Mouse (Mus musculus) embryonic fibroblast, embryonic 13.5 days (primary cell): Measurements from ENCODE around the gene Alb. TPM values are rescaled to one million over a fixed set of nuclear protein-coding genes. Genes with fewer than 3 reads are reported as not detected.

Experiments used
- H3K27ac ChIP-seq: 2 replicates; pipeline ENCODE4 v1.5.1; 2012; ENCODE audit warnings: low read length, control low read depth, inconsistent platforms; ENCODE audit not compliant: insufficient read depth
- H3K4me1 ChIP-seq: 2 replicates; pipeline ENCODE4 v1.6.1; 2011; ENCODE audit warnings: low read length; ENCODE audit not compliant: control insufficient read depth, insufficient read depth
- H3K4me3 ChIP-seq: 2 replicates; pipeline ENCODE4 v1.5.1; 2011; ENCODE audit warnings: mild to moderate bottlenecking, control low read depth, low read length; ENCODE audit not compliant: insufficient read depth
- CTCF ChIP-seq: IDR thresholded peaks from 2 replicates; pipeline ENCODE4 v1.5.1; 2011; ENCODE audit warnings: mild to moderate bottlenecking, control low read depth, low read length, moderate library complexity, borderline replicate concordance; ENCODE audit not compliant: insufficient read depth
- POLR2A ChIP-seq: IDR thresholded peaks from 2 replicates; pipeline ENCODE4 v1.6.1; 2011; ENCODE audit warnings: low read depth, mild to moderate bottlenecking, control low read depth, low read length, moderate library complexity
- polyA plus RNA-seq: library from polyadenylated mRNA; stranded (reverse); fragments of >200 nt; gene quantifications from 2 replicates; pipeline ENCODE4 v1.2.4, GENCODE M21; 2011; ENCODE audit warnings: low read depth; ENCODE audit not compliant: missing spikeins, insufficient read length

The Alb gene
- polyA plus RNA-seq, 1 experiment, result not detected

DNA sequence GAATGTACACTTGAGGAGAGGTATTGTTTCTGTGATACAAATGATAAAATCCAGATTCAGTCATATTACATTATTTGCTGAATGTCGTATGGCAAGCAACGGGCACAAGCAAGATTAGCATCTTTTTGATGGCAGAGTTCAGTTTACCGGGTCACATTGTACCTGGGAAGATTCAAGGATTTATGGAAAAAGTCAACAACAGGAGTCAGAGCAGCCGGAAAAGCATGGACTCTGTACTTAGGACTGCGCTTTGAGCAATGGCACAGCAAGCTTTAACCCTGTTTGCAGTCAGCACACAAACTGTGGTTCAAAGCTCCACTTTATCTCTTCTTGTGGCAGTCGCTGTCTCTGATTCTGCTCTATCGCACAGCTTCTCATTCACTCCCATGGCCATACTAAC is 24.9 kb downstream of the Alb start:
- no peak overlapping the region for H3K27ac ChIP-seq
- no peak for TF ChIP-seq POLR2A
- no peak for TF ChIP-seq CTCF
- H3K4me3 ChIP-seq, result no peak overlapping the region
- no peaks in the 10 kb centered on the region for H3K4me1 ChIP-seq

DNA sequence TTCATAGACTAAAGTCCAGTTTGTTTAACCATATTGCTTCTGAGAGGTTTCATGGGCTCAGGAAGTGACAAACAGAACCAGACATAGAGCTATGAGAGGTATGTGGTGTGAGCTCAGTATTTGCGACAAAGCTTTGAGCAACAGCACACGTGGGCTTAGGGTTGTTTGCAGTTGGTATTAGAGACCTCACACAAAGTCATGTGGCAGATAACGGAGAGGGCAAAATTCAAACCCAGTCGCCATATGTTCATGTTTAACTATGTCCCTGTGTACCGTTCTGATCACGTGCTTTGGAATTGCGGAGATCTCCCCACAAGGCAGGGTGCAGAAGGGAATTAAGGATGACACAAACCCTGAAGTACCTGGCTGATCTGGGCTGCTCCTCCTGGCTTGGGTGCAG is 27.6 kb downstream of the Alb start:
- TF ChIP-seq POLR2A (no peak), CTCF (no peak)
- Histone ChIP-seq H3K27ac (no peak overlapping the region), H3K4me3 (no peak overlapping the region), H3K4me1 (no peaks in the 10 kb centered on the region)

DNA sequence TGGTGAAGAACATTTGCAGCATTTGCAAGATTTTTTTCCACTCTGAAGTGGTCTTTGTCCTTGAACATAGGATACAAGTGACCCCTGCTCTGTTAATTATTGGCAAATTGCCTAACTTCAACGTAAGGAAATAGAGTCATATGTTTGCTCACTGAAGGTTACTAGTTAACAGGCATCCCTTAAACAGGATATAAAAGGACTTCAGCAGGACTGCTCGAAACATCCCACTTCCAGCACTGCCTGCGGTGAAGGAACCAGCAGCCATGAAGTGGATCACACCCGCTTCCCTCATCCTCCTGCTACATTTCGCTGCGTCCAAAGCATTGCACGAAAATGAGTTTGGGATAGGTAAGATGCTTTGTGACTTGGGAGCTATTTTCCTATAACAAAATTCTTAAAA is 29.8 kb downstream of the Alb start, which contains the start of gene Afp:
Gene Afp (plus strand): TSS at position 220 of the 400 bp plus-strand sequence.
- no peaks in the 10 kb centered on the region for H3K4me1 ChIP-seq
- no peak for TF ChIP-seq POLR2A
- no peak for TF ChIP-seq CTCF
- H3K4me3 ChIP-seq, result no peak within 1 kb of the TSS
- no peak within 1 kb of the TSS for H3K27ac ChIP-seq

DNA sequence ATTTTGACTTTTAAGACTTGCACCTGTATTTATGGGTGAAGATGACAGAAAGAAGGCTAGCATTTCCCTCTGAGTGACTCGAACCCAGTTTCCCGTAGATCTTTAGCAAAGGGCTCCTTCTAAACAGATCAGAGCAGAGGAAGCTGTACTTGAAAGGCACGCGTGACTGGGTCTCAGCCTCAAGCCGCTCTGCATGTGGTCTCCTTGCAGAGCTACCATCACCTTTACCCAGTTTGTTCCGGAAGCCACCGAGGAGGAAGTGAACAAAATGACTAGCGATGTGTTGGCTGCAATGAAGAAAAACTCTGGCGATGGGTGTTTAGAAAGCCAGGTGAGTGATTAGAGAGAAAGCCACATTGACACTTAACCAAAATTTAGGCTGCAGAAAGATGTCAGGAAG is 31.7 kb downstream of the Alb start:
- H3K27ac ChIP-seq, result no peak overlapping the region
- H3K4me1 ChIP-seq, result no peaks in the 10 kb centered on the region
- no peak for TF ChIP-seq CTCF
- no peak for TF ChIP-seq POLR2A
- no peak overlapping the region for H3K4me3 ChIP-seq

DNA sequence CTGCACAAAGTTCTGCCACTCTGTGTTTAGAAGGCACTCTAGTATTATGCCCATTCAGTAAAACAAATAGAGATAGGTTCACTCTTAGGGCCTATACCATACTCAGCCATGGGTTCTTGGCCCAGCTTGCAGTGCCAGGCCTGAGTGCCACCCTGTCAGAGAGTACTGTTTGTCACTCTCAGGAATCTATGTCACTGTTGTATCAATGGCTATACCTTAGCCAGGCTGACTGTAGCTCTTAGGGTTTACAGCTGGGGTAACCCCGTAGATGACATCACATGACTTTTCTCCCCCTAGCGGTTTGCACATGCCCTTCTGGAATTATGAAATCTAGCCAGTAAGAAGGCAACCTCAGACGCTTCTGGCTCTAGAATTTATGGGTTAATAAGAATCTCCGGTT is 33.6 kb downstream of the Alb start:
- TF ChIP-seq POLR2A (no peak), CTCF (no peak)
- Histone ChIP-seq H3K27ac (no peak overlapping the region), H3K4me3 (no peak overlapping the region), H3K4me1 (no peaks in the 10 kb centered on the region)

DNA sequence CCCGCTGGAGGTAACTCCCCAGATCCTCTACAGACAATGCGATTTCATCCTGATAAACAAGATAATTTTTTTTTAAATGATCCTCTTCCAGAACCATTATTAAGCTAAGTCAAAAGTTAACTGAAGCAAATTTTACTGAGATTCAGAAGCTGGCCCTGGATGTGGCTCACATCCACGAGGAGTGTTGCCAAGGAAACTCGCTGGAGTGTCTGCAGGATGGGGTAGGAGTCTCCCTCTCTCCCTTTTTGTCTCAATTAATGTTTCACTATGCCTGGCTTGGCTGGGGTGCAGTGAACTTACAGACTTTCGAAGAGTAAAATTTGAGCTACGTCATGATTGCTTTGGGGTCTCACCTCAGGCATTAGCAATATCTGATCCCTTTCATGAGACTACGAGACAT is 38.8 kb downstream of the Alb start:
- no peak overlapping the region for H3K4me3 ChIP-seq
- H3K4me1 ChIP-seq, result no peaks in the 10 kb centered on the region
- no peak overlapping the region for H3K27ac ChIP-seq
- TF ChIP-seq CTCF (no peak), POLR2A (no peak)

DNA sequence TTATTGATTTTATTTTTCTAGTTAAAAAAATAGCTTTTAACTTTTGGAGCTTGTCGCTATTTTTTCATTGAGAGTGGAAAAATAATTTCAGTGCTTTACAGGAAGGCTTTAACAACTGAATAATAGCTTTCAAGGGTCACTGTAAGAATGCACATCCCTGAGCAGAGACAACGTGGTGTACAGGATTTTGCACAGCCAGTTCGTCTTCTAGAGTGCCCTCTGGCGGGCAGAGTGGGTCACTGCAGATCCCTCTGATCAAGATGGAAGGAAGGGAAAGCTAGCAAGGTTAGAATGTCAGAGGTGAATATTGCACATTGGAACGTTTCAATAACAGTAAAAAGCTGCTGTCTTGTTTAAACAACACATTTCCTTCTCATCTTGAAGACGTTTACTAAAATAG is 40.0 kb downstream of the Alb start:
- Histone ChIP-seq H3K27ac (no peak overlapping the region), H3K4me1 (no peaks in the 10 kb centered on the region), H3K4me3 (no peak overlapping the region)
- no peak for TF ChIP-seq POLR2A
- peak; percentile 77 for TF ChIP-seq CTCF

DNA sequence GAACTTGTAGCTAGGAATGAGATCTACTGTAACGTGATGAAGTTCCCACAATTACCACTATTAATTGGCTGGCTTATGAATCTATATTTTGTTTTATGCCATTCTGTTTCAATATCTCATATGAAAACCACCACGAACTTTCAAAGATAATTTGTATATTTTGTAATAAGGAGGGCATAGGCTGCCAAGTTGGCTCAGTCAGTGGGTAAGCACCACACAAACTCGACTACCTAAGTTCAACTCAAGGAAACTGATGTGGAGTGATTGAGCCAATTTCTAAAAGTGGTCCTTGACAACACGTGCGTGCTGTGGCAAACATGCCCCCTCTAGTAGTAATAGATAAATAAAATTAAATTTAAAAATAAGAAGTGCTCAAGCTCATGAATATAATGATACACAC is 41.1 kb downstream of the Alb start:
- TF ChIP-seq POLR2A (no peak), CTCF (no peak)

DNA sequence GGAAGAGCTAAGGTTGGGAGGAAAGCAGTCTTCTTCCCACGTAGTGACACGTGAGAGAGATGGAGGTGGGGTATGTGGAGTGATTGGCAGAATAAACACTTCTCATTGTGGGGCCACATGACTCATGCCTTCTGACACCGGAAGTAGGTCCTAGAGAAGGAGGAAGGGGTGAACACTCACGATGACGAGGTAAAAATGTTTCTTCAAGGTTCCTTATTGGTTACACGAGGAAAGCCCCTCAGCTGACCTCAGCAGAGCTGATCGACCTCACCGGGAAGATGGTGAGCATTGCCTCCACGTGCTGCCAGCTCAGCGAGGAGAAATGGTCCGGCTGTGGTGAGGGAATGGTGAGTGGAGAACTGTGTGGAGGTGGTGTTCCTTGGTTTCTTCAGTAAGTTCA is 44.0 kb downstream of the Alb start:
- H3K4me1 ChIP-seq, result no peaks in the 10 kb centered on the region
- TF ChIP-seq POLR2A (no peak), CTCF (no peak)
- H3K4me3 ChIP-seq, result no peak overlapping the region
- H3K27ac ChIP-seq, result no peak overlapping the region

More for the DNA sequence above, 41.1 kb downstream of the Alb start:
- H3K4me1 ChIP-seq, result no peaks in the 10 kb centered on the region
- no peak overlapping the region for H3K4me3 ChIP-seq
- no peak overlapping the region for H3K27ac ChIP-seq

DNA sequence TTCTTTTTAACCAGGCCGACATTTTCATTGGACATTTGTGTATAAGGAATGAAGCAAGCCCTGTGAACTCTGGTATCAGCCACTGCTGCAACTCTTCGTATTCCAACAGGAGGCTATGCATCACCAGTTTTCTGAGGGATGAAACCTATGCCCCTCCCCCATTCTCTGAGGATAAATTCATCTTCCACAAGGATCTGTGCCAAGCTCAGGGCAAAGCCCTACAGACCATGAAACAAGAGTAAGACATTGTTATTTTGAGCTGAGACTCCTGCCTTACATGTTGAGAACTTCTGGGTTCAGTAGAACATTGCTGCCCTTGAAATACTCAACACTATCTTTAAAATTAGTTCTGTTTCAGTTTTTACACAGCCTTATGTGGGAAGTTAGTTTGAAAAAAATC is 45.8 kb downstream of the Alb start:
- no peak for TF ChIP-seq POLR2A

DNA sequence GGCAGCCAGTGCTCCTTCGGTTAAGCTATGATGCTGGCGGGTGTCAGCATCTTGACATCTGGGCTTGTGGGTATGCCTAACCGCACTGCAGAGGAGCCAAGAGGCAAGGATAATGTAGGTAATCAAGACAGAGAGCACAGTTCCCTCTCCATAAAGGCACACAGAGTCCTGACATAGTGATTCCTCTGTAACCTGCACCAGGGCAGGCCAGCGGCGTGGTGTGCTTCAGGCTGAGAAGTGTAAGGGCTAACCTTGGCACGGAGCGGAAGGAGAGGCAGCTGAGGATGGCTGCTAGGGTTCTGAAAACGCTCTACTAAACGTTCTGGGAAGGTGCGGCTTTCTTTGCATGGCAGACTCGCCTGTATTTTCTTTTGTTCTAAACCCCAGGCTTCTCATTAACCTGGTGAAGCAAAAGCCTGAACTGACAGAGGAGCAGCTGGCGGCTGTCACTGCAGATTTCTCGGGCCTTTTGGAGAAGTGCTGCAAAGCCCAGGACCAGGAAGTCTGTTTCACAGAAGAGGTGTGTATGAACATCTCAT is 46.8 kb downstream of the Alb start:
- no peak overlapping the region for H3K4me3 ChIP-seq
- H3K27ac ChIP-seq, result no peak overlapping the region
- TF ChIP-seq CTCF (no peak), POLR2A (no peak)
- no peaks in the 10 kb centered on the region for H3K4me1 ChIP-seq

More for the DNA sequence above, 45.8 kb downstream of the Alb start:
- Histone ChIP-seq H3K4me3 (no peak overlapping the region), H3K27ac (no peak overlapping the region), H3K4me1 (no peaks in the 10 kb centered on the region)
